Mouse (Mus musculus): ENCODE data around the gene Rragb. TPM values are rescaled to one million over a fixed set of nuclear protein-coding genes. Genes with fewer than 3 reads are reported as not detected.
"Not testable (repeated sequence)": the region's sequence is repeated elsewhere in the genome, so short reads cannot be mapped to it uniquely, and the experiment has no call there.

Rragb gene
- polyA plus RNA-seq (2012; ENCODE audit: insufficient read depth, insufficient read length, low replicate concordance, missing spikeins) = not detected in 2 replicates

GRCm38 (mm10) chrX:153139734-153140515 lies at the start of gene Rragb:
Gene Rragb, plus strand, starts transcription at chrX:153139981.
- Histone ChIP-seq H3K4me1 (ENCODE audit: control insufficient read depth, insufficient read depth, low read length) (no peaks in the 10 kb centered on the region), H3K27ac (ENCODE audit: insufficient read depth, low read depth, low read length) (0 out of 2 replicates have a peak within 1 kb of the TSS, but pooled peaks have one; percentile 33), H3K4me3 (ENCODE audit: insufficient read depth, low read depth, low read length) (peak within 1 kb of the TSS; percentile 79)
- 19% methylated on average over 47 of the region's 47 CpGs for WGBS
- TF ChIP-seq CTCF (IDR thresholded peaks at IDR 0.05; ENCODE audit: insufficient read depth, low read depth, low read length) = no peak
- no peak for TF ChIP-seq POLR2A (IDR thresholded peaks at IDR 0.05; ENCODE audit: insufficient read depth, low read depth, low read length)

GRCm38 (mm10) chrX:153118486-153118885 lies 21.3 kb upstream of the Rragb start, which contains the start of gene Foxr2:
Gene Foxr2, plus strand, starts transcription at chrX:153118786.
- H3K4me1 ChIP-seq (ENCODE audit: control insufficient read depth, insufficient read depth, low read length) = no peaks in the 10 kb centered on the region
- H3K4me3 ChIP-seq (ENCODE audit: insufficient read depth, low read depth, low read length) = no peak within 1 kb of the TSS
- no peak within 1 kb of the TSS for H3K27ac ChIP-seq (ENCODE audit: insufficient read depth, low read depth, low read length)
- no peak for TF ChIP-seq POLR2A (IDR thresholded peaks at IDR 0.05; ENCODE audit: insufficient read depth, low read depth, low read length)
- no peak for TF ChIP-seq CTCF (IDR thresholded peaks at IDR 0.05; ENCODE audit: insufficient read depth, low read depth, low read length)
- WGBS = 13% methylated on average over 2 of the region's 3 CpGs

- Histone ChIP-seq H3K4me3 (ENCODE audit: insufficient read depth, low read depth, low read length) (no peak overlapping the region), H3K27ac (ENCODE audit: insufficient read depth, low read depth, low read length) (no peak overlapping the region), H3K4me1 (ENCODE audit: control insufficient read depth, insufficient read depth, low read length) (no peaks in the 10 kb centered on the region)
- TF ChIP-seq CTCF (IDR thresholded peaks at IDR 0.05; ENCODE audit: insufficient read depth, low read depth, low read length) (no peak), POLR2A (IDR thresholded peaks at IDR 0.05; ENCODE audit: insufficient read depth, low read depth, low read length) (no peak)
- WGBS = 48% methylated on average over 2 of the region's 2 CpGs
Observed at GRCm38 (mm10) chrX:153119013-153119412, 20.8 kb upstream of the Rragb start.

- no peak for TF ChIP-seq CTCF (IDR thresholded peaks at IDR 0.05; ENCODE audit: insufficient read depth, low read depth, low read length)
- no peak for TF ChIP-seq POLR2A (IDR thresholded peaks at IDR 0.05; ENCODE audit: insufficient read depth, low read depth, low read length)
- WGBS = 82% methylated on average over 3 of the region's 3 CpGs
- H3K27ac ChIP-seq (ENCODE audit: insufficient read depth, low read depth, low read length) = no peak overlapping the region
- H3K4me3 ChIP-seq (ENCODE audit: insufficient read depth, low read depth, low read length) = no peak overlapping the region
- no peaks in the 10 kb centered on the region for H3K4me1 ChIP-seq (ENCODE audit: control insufficient read depth, insufficient read depth, low read length)
Observed at GRCm38 (mm10) chrX:153142656-153143055, 2.9 kb downstream of the Rragb start.

- no peak overlapping the region for H3K4me3 ChIP-seq (ENCODE audit: insufficient read depth, low read depth, low read length)
- 33% methylated on average over 1 of the region's 1 CpGs for WGBS
- no peaks in the 10 kb centered on the region for H3K4me1 ChIP-seq (ENCODE audit: control insufficient read depth, insufficient read depth, low read length)
- no peak overlapping the region for H3K27ac ChIP-seq (ENCODE audit: insufficient read depth, low read depth, low read length)
- TF ChIP-seq CTCF (IDR thresholded peaks at IDR 0.05; ENCODE audit: insufficient read depth, low read depth, low read length) (no peak), POLR2A (IDR thresholded peaks at IDR 0.05; ENCODE audit: insufficient read depth, low read depth, low read length) (no peak)
Observed at GRCm38 (mm10) chrX:153151766-153152165, 12.0 kb downstream of the Rragb start.

GRCm38 (mm10) chrX:153155322-153155721 lies 15.5 kb downstream of the Rragb start:
- Histone ChIP-seq H3K4me3 (ENCODE audit: insufficient read depth, low read depth, low read length) (no peak overlapping the region), H3K27ac (ENCODE audit: insufficient read depth, low read depth, low read length) (no peak overlapping the region), H3K4me1 (ENCODE audit: control insufficient read depth, insufficient read depth, low read length) (no peaks in the 10 kb centered on the region)
- TF ChIP-seq CTCF (IDR thresholded peaks at IDR 0.05; ENCODE audit: insufficient read depth, low read depth, low read length) = no peak
- 57% methylated on average over 3 of the region's 3 CpGs for WGBS

- Histone ChIP-seq H3K4me1 (ENCODE audit: control insufficient read depth, insufficient read depth, low read length) (no peaks in the 10 kb centered on the region), H3K4me3 (ENCODE audit: insufficient read depth, low read depth, low read length) (no peak overlapping the region), H3K27ac (ENCODE audit: insufficient read depth, low read depth, low read length) (no peak overlapping the region)
- 17% methylated on average over 1 of the region's 1 CpGs for WGBS
- TF ChIP-seq POLR2A (IDR thresholded peaks at IDR 0.05; ENCODE audit: insufficient read depth, low read depth, low read length) (no peak), CTCF (IDR thresholded peaks at IDR 0.05; ENCODE audit: insufficient read depth, low read depth, low read length) (no peak)
Observed at GRCm38 (mm10) chrX:153174786-153175185, 35.0 kb downstream of the Rragb start.

GRCm38 (mm10) chrX:153182221-153182620 lies 42.4 kb downstream of the Rragb start:
- TF ChIP-seq CTCF (IDR thresholded peaks at IDR 0.05; ENCODE audit: insufficient read depth, low read depth, low read length) (no peak), POLR2A (IDR thresholded peaks at IDR 0.05; ENCODE audit: insufficient read depth, low read depth, low read length) (no peak)
- no peak overlapping the region for H3K4me3 ChIP-seq (ENCODE audit: insufficient read depth, low read depth, low read length)
- WGBS = 92% methylated on average over 2 of the region's 2 CpGs
- no peak overlapping the region for H3K27ac ChIP-seq (ENCODE audit: insufficient read depth, low read depth, low read length)
- no peaks in the 10 kb centered on the region for H3K4me1 ChIP-seq (ENCODE audit: control insufficient read depth, insufficient read depth, low read length)

- not testable (repeated sequence) for H3K27ac ChIP-seq (ENCODE audit: insufficient read depth, low read depth, low read length); H3K4me1 ChIP-seq (ENCODE audit: control insufficient read depth, insufficient read depth, low read length); H3K4me3 ChIP-seq (ENCODE audit: insufficient read depth, low read depth, low read length)
- 88% methylated on average over 2 of the region's 2 CpGs for WGBS
Observed at GRCm38 (mm10) chrX:153199185-153199584, 59.4 kb downstream of the Rragb start.
